Mouse (Mus musculus) T-helper 1 cell (primary cell): Measurements from ENCODE around the gene Tcp11l1.

Source experiments
- in situ Hi-C: fragments of 300-600 bp; cut with MboI, MseI; formaldehyde crosslinking; loops from one replicate; pipeline ENCODE4 v1.15.1; 2025; ENCODE audit warnings: high pct_unique_total_duplicates

The Tcp11l1 gene

DNA sequence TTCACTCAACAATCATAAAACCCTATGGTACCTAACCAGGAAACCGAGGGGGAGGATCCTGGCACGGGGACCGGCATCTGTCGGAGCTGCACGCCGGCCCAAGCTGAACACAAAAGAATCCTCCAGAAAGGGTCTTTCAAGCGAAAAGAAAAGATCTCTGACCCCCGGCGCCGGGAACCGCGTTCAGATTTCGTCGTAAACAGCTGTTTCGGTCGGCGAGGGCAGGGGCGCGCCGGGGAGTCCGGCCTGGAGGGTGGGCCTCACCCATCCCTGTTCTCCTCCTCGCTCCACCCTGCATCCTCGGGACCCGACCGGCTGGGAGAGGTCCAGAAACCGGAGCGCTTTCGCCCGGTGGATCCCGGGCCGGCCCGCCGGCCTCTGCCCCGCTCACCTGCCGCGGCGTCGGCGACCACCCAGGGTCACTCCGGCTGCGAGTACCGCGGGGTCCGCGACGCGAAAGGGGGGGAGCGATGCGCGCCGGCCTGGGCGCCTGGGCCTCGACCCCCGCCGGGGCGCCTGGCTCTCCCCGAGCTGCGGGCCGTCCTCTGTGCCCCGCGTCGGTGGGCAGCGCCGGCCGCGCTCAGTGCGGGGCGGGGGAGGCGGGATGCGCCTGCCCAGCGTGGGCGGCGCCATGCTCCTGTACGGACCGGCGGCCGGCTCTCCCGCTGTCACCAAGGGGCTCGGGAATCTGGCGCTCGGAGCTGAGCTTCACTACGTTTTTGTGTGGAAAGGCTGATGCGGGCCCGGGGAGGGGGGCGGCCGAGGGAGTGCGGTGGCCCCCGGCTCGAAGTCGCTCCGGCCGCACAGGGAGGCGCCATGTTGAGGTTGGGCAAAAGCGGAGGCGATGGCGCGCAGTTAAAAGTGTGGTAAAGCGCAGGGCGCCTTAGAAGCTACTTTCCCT lies at the start of gene Tcp11l1:
Gene Tcp11l1, minus strand, starts transcription at position 585 of the 901 bp plus-strand sequence.
- in situ Hi-C loops: no loop called here

DNA sequence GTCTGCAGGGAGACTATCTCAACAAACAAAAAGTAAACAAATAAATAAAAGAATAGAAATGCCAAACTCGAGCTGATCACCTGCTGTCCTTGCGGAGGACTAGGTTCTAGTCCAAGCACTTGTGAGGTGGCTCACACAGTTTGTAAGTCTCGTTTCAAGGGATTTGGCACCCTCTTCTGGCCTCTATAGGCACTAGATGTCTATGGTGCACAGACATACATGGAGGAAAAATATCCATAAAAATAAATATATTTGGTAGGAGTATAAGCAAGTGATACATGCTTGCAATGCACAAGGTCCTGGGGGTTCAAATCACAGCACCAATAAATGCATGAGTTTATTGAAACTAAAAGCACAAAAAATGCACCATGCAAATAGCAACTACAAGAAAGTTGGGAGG lies 38.6 kb upstream of the Tcp11l1 start:
- in situ Hi-C loops: loop anchor here (5.0 kb wide), 1 partner anchor 68 kb away; no protein-coding TSS in a partner anchor

DNA sequence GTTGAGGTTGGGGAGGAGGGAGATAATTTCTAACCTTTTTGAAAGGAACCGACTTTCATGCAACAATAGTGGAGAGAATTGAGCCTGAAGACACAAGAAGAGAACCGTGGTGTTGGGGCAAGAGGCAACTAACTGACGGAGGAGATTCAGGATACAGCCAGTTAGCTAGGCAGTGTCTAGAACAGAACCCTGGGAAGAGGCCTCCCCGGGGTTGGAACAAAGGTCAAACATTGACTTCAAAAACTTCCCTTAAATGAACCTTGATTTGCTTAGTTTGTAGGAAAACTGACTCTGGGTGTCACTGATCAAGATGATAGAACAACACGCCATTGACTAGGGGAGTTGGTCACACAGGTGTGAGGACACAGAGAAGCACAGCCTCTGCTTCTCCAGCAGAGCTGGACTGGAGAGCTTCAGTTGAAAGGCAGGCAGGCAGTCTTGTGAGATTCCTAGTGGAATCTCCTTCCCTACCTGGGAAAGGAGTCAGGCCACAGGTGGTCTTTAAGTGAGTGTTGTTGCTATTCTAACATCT lies 36.7 kb upstream of the Tcp11l1 start:
- in situ Hi-C loops: no loop called here

GRCm38 (mm10) chr2:104746251-104746650 lies 34.3 kb upstream of the Tcp11l1 start:
- in situ Hi-C loops: no loop called here

DNA sequence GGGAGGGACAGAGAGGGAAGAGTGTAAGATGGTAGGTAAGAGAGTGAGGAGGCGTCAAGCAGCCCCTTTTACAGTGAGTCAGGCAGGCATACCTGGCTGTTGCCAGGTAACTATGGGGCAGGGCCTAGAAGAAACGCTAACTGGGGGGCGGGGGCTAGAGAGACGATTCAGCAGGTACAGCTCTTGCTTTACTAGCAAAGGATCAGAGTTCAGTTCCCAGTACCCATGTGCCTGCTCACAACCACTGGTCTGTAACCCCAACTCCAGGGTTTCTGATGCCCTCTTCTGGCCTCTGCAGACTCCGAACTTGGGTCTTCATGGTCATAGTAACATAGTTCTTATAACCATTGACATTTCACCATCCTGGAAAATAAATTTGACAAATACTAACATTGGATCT lies 32.0 kb upstream of the Tcp11l1 start:
- in situ Hi-C loops: no loop called here

GRCm38 (mm10) chr2:104743160-104743559 lies 31.2 kb upstream of the Tcp11l1 start:
- in situ Hi-C loops: no loop called here

- in situ Hi-C loops: no loop called here
Observed at GRCm38 (mm10) chr2:104742741-104743064, 30.7 kb upstream of the Tcp11l1 start, which contains the start of gene Depdc7. Depdc7 (minus strand) TSS chr2:104742878.

DNA sequence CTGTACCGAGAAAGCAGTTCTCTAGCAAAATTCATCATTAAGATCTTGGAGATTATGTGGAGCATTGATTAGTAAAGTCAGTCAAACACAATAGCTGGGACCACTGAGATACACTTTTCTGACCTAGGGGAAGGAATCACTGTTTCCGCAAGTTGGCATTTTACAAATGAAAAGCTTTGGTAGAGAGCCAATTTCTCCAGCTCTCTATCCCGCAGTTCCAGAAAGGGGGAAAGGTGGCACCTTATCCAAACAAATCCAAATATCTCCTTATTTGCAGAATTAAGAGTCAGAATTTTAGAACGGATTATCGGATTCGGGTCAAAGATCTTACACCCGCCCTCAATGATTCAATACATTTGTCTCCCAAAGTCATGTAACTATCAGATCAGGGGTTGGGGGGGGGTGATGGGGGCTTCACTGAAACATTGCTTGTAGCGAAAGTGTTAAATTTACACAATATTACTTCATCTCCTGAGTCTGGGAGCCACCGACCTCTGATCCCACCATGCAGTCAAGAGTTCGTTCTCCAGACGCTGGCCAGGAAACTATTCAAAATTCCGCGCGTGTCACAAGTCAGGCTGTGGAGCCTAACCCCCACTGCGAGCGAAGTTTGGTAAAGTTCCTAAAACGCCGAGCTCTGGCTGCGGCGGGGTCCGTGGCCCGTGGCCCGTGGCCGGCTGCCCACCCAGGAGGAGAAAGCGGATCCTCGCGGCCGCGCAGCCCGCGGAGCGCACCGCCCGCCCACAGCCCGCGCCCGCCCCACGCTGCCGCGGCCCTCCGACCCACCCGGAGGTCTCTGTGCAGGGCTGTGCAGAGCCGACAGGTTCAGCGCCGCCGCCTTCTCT lies 30.1 kb upstream of the Tcp11l1 start:
- in situ Hi-C loops: no loop called here

DNA sequence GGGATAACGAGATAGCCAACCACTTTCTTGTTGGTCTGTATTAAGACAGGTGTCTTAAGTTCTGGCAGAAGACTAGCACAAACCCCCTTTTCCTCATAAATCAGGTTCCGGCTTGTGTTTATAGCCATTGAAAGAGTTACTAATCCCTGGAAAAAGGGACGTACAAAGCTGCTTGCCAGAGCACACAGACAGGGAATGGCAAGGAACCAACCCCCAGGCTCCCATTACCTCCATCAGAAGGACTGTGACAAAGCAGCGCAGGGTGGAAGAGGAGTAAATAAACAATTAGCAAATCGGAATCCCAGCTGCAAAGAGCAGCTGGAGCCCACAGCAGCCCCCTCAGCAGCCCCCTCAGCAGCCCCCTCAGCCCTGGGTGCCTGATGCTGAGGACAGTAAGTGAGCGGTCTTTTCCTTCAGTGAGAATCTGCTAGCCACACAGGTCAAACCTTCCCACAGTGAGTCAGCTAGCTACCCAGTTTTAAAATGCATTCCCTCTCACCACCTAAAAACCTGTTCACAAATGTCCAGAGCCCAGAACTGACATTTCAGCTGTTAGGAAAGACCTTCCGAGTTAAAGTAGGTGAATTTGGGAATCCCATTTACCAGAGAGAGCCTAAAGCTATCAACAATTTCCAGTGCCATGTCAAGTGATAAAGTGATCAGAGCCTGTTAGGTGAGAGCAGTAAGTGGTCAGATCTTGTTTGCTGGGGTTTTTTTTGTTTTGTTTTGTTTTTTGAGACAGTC lies 29.2 kb upstream of the Tcp11l1 start:
- in situ Hi-C loops: no loop called here

DNA sequence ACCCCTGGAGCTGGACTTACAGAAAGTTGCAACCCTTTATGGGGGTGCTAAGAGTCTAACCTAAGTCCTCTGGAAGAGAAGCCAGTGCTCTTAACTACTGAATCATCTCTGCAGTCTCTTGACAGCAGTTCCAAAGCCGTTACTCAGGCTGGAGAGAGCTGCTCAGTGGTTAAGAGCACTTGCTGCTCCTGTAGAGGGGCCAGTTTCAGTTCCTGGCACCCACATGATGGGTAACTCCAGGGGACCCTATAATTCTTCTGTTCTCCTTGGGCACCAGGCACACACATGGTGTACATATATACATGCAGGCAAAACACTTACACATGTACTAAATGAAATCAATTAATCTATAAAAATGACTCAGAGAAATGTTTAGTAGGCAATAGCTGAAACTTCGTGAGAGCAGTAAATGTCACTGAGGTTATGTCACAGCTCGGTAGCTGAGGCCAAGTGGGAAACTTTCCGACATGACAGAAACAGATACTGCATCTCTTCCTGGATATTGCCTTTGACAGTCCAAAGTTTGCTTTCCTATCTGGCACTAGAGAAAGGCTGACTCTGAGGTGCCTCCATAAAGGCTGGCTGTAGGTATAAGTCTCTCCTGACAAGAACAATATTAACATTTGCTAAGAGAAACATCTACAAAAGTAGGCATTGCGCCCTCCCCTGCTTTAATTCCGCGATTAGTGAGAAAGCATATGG lies 28.4 kb upstream of the Tcp11l1 start:
- in situ Hi-C loops: no loop called here

- in situ Hi-C loops: no loop called here
Observed at GRCm38 (mm10) chr2:104739691-104740090, 27.7 kb upstream of the Tcp11l1 start.

DNA sequence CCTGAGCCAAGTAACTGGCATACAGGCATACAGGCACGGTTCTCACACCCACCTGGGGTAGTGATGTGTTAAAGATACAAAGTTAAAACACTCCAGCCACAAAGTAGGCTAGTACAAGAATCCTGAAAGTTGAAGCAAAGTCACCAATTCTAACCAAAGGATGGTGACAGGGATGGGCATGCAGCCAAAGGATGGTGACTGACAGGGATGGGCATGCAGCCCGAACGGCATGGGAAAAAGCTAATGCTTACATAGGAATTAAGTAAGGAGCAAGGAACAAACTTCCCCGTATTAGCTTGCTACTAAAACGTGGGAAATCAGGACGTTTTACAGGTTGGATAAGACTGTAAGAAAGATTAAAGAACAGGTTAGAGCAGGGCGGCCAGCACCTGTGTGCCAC lies 24.3 kb upstream of the Tcp11l1 start:
- in situ Hi-C loops: no loop called here

GRCm38 (mm10) chr2:104732562-104733256 lies 20.7 kb upstream of the Tcp11l1 start:
- in situ Hi-C loops: no loop called here

DNA sequence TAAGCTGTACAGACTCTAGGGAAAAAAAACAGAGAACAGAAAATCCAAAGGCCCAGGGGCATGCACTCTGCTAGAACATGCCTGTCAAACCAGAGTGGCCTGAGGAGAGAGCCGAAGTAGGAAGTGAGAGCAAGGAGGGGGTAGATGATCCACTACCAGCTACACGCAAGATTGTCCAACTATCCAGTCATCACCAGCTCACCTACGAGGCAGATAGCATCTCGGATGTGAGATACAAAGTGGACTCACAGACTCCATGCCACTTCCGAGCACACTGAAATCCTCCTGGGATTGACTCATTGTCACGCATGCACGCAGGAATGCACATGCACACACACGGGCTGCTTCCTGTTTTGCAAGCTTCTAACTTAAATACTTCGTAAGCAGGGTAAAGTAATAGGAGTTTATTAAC lies 20.1 kb upstream of the Tcp11l1 start:
- in situ Hi-C loops: no loop called here

DNA sequence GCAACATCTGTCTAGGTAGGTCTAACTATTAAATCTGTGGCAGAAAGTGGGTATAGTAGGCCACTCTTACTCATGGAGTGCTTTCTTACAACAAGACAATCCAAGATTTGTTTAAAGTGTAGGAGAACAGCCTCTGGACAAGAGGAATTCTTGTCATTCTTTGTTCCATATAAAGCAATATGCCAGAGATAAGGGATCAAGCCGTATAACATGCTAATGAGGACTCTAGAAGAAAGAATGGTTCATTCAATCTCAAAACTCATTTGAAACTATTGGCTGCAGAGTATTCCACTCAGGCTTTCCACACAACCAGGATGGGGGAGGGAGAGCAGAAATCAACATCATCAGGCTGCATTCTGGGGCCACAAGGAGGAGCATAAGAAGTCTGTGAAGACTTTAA lies 15.4 kb upstream of the Tcp11l1 start:
- in situ Hi-C loops: no loop called here

DNA sequence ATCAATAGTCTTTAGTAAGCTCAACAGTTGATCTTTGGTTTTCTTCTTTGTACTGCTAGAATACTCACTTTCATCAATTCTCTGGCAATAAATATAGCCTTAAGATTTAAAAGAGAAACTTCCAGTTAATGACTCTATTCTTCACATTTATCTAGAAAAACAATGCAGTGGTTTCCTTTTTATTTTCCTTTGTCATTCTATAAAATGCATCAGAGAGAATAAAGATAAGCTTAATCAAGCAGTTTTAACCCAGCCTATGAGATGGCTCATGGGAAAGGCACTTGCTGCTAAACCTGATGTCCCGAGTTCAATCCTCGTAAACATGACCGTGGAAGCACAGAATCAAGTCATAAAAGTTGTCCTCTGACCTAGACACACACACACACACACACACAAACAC lies 10.1 kb upstream of the Tcp11l1 start:
- in situ Hi-C loops: no loop called here

- in situ Hi-C loops: no loop called here
Observed at GRCm38 (mm10) chr2:104717827-104718226, 5.9 kb upstream of the Tcp11l1 start.

DNA sequence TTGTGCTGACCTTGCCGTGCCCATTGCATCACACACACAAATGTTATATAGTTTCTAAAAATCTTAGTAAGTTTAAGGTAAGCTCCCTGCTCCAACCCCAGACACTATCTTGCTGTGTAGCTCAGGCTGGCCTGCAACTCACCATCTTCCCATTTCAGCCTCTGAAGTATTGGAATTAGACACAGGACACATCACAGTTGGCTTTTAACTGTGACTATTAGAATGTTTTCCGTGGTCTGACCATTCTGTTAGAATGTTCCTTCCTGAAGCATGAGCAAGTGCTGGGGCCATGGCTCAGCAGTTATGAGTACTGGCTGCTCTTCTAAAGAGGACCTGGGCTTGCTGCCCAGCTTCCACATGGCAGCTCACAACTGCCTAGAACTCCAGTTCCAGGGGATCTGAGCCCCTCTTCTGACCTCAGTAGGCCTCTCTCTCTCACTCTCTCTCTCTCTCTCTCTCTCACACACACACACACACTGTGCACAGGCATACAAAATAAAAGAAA lies 5.3 kb upstream of the Tcp11l1 start:
- in situ Hi-C loops: no loop called here

GRCm38 (mm10) chr2:104716279-104716678 lies 4.3 kb upstream of the Tcp11l1 start, which contains the start of gene Pin1rt1:
Pin1rt1 (minus strand) TSS chr2:104716379.
- in situ Hi-C loops: no loop called here

DNA sequence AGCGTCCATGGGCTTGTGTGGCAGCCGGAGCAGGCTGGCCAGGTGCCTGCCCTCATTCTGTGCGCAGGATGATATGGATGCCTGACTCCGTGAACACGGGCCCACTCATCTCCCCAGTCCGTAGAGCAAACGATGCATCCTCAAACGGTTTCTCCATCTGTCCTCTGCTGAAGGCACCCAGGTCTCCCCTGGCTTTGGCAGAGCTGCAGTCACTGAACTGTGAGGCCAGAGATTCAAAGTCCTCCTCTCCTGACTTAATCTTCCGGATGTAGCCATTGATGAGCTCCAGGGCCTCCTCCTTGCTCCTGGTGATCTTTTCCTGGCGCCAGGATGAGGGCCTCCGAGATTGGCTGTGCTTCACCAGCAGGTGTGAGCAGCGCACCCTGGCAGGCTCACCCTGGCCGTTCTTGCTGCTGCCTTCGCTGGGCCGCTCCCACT lies 2.3 kb upstream of the Tcp11l1 start:
- in situ Hi-C loops: no loop called here
